ENCODE assay signal across 8 mouse cellular contexts in the genomic region with DNA sequence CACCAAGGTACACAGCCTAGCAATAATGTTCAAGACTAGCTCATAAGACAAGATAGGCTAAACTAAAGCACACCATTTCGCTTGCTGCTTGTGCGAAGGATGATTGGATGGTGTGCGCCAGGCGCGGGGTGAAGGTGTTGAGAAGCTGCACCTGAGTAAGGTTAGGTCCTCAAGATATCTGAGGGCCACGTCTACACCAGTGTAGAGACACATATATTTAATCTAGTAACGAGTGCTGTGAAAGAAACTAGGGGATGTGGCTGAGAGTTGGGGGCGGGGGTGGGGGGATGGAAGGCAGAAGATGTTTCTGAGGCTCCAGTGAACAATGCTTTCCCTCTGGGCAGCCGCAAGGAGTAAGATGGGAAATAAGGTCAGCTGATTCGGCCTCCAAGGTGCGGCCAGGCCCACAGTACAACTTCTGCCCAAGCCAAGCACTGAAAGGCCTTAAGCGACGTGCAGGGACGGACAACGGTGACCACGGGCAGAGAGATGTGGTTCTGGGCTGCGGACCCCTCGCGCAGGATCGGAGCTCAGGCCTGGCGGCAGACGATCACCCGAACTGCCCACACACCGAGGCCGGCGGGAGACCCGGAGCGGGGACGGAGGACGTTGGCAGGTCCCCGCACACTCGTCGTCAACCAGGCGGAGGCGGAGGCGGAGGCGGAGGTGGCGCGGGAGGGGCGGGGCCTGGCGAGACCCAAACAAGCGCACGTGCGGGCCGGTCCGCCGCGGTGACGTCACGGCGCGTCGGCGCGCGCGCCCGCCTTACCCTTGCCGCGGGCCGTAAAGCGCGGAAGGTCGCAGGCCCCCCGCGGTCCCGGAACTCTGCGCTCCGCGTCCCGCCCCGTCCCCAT. TPM values are rescaled to one million over a fixed set of nuclear protein-coding genes. Genes with fewer than 3 reads are reported as not detected.
DNase-seq lines count a peak whose midpoint lies in the region; ATAC-seq and TF ChIP-seq lines count a peak whose summit lies in the region.

A gene (plus strand): TSS at position 766 of the 854 bp plus-strand sequence.

- TF ChIP-seq POLR2A in bone marrow, adult 2 months (IDR thresholded peaks at IDR 0.05; ENCODE audit: borderline replicate concordance, control insufficient read depth, low read depth, low read length), result no peak

- H3K4me2 ChIP-seq in embryonic facial prominence, embryonic 15.5 days (replicated peaks), result peak within 1 kb of the TSS; percentile 82
- H3K4me2 ChIP-seq in kidney, embryonic 14.5 days (replicated peaks; ENCODE audit: low read depth, low read length), result peak within 1 kb of the TSS; percentile 73
- H3K4me2 ChIP-seq in limb, embryonic 15.5 days, result peak within 1 kb of the TSS; percentile 79

- H3K27me3 ChIP-seq in embryonic facial prominence, embryonic 15.5 days, result no peaks in the 10 kb centered on the region
- no peaks in the 10 kb centered on the region for H3K27me3 ChIP-seq in kidney, embryonic 14.5 days (ENCODE audit: control insufficient read depth, insufficient read depth, low read length)
- H3K27me3 ChIP-seq in limb, embryonic 15.5 days, result no peaks in the 10 kb centered on the region

- H3K4me1 ChIP-seq in bone marrow, adult 2 months (ENCODE audit: control insufficient read depth, insufficient read depth, low read length), result peaks cover 1% of the 10 kb centered on the region; the same call in 1 of the 2 replicates
- peaks cover 13% of the 10 kb centered on the region for H3K4me1 ChIP-seq in embryonic facial prominence, embryonic 15.5 days
- H3K4me1 ChIP-seq in kidney, embryonic 14.5 days (ENCODE audit: control insufficient read depth, insufficient read depth, low read length), result 0 out of 2 replicates have a peak, but pooled peaks cover 5% of the 10 kb centered on the region
- peaks cover 11% of the 10 kb centered on the region for H3K4me1 ChIP-seq in limb, embryonic 15.5 days

- TF ChIP-seq CTCF in bone marrow, adult 2 months (IDR thresholded peaks at IDR 0.05; ENCODE audit: control insufficient read depth, insufficient read depth, low read length), result no peak

- H3K27ac ChIP-seq in bone marrow, adult 2 months (ENCODE audit: control insufficient read depth, insufficient read depth, low read depth, low read length, poor library complexity), result peak within 1 kb of the TSS; percentile 51; the same call in 1 of the 2 replicates
- peak within 1 kb of the TSS; percentile 58; the same call in 1 of the 2 replicates for H3K27ac ChIP-seq in embryonic facial prominence, embryonic 15.5 days (replicated peaks)
- no peak within 1 kb of the TSS for H3K27ac ChIP-seq in kidney, embryonic 14.5 days (ENCODE audit: low read depth, low read length)
- H3K27ac ChIP-seq in limb, embryonic 15.5 days, result peak within 1 kb of the TSS; percentile 59; the same call in 1 of the 2 replicates

- 7% methylated on average over 72 of the region's 72 CpGs for WGBS in bone marrow, adult 2 months
- 5% methylated on average over 69 of the region's 72 CpGs for WGBS in embryonic facial prominence, embryonic 15.5 days
- whole genome bisulfite sequencing in kidney, embryonic 14.5 days, result 8% methylated on average over 51 of the region's 72 CpGs
- 5% methylated on average over 69 of the region's 72 CpGs for WGBS in limb, embryonic 15.5 days

- ATAC-seq in embryonic facial prominence, embryonic 15.5 days (ENCODE audit: insufficient number of reproducible peaks, low FRiP score, low TSS enrichment, low read depth), result peak; percentile 94
- peak; percentile 95 for ATAC-seq in kidney, embryonic 14.5 days (ENCODE audit: low FRiP score, low TSS enrichment)
- peak; percentile 92 for ATAC-seq in limb, embryonic 15.5 days (ENCODE audit: insufficient number of reproducible peaks, low FRiP score, low TSS enrichment, low read depth)

- peak within 1 kb of the TSS; percentile 81 for H3K4me3 ChIP-seq in bone marrow, adult 2 months (replicated peaks; ENCODE audit: control insufficient read depth, low read depth, low read length)
- H3K4me3 ChIP-seq in embryonic facial prominence, embryonic 15.5 days (replicated peaks), result peak within 1 kb of the TSS; percentile 65
- peak within 1 kb of the TSS; percentile 65 for H3K4me3 ChIP-seq in kidney, embryonic 14.5 days (ENCODE audit: low read length)
- peak within 1 kb of the TSS; percentile 60 for H3K4me3 ChIP-seq in limb, embryonic 15.5 days

- H3K9ac ChIP-seq in embryonic facial prominence, embryonic 15.5 days, result peak within 1 kb of the TSS; percentile 48
- H3K9ac ChIP-seq in kidney, embryonic 14.5 days (ENCODE audit: low read depth, low read length), result peak within 1 kb of the TSS; percentile 73
- H3K9ac ChIP-seq in limb, embryonic 15.5 days, result peak within 1 kb of the TSS; percentile 61

- DNase-seq in 416B (ENCODE audit: low read depth), result peak; percentile 83
- peak; percentile 92 to 93 for DNase-seq in heart, adult 9 months (ENCODE audit: low spot score in 2 of 2)
- DNase-seq in monocyte, adult 2 months (ENCODE audit: low read depth in 1 of 2, low spot score in 2 of 2), result peak; percentile 71 to 89
- peak; percentile 90 to 91 for DNase-seq in spleen, postnatal 36 days (ENCODE audit: low spot score in 2 of 2)

- no peaks in the 10 kb centered on the region for H3K36me3 ChIP-seq in embryonic facial prominence, embryonic 15.5 days
- no peaks in the 10 kb centered on the region for H3K36me3 ChIP-seq in kidney, embryonic 14.5 days (ENCODE audit: control insufficient read depth, insufficient read depth, low read length)
- H3K36me3 ChIP-seq in limb, embryonic 15.5 days, result no peaks in the 10 kb centered on the region

- H3K9me3 ChIP-seq in embryonic facial prominence, embryonic 15.5 days (replicated peaks), result no peaks in the 10 kb centered on the region
- no peaks in the 10 kb centered on the region for H3K9me3 ChIP-seq in kidney, embryonic 14.5 days (ENCODE audit: control insufficient read depth, low read length)
- H3K9me3 ChIP-seq in limb, embryonic 15.5 days, result no peaks in the 10 kb centered on the region

RNA-seq across cellular contexts. Expression of the gene that starts here (rescaled TPM):
- polyA plus RNA-seq in bone marrow, adult 2 months (2011; ENCODE audit: insufficient read depth, insufficient read length, low replicate concordance, missing spikeins), result 1.8 and 2.3 TPM in 2 replicates
- 8.9 and 9.7 TPM in 2 replicates for polyA plus RNA-seq in embryonic facial prominence, embryonic 15.5 days (2015; fragmentation: Nextera tagmentation; extraction: Ambion mirVana)
- 3.9 and 8.6 TPM in 2 replicates for polyA plus RNA-seq in kidney, embryonic 14.5 days (2014; fragmentation: Nextera tagmentation; extraction: Ambion mirVana)
- 8.9 and 10.0 TPM in 2 replicates for polyA plus RNA-seq in limb, embryonic 15.5 days (2015; fragmentation: Nextera tagmentation; extraction: Ambion mirVana)
